Mouse (Mus musculus): ENCODE measurements at regions not wholly inside any gene's neighbourhood (a gene's known extent, or its start where the extent isn't known, plus 50 kb on each side); places are given as distances from the start of the nearest gene placed in this dataset.
A peak's percentile ranks its signal among the peaks of the same experiment; 100 is the strongest.

GRCm38 (mm10) chr14:79854216-79854615 is 83.1 kb upstream of the Pcdh8 start:
- DNase-seq (ENCODE audit: low spot score in 2 of 2), result no peak

- DNase-seq (ENCODE audit: low spot score in 2 of 2), result no peak
Observed at GRCm38 (mm10) chr14:79852683-79853082, 81.6 kb upstream of the Pcdh8 start.

- no peak for DNase-seq (ENCODE audit: low spot score in 2 of 2)
Observed at GRCm38 (mm10) chr14:79851795-79852194, 80.7 kb upstream of the Pcdh8 start.

- no peak for DNase-seq (ENCODE audit: low spot score in 2 of 2)
Observed at GRCm38 (mm10) chr14:79851231-79851630, 80.1 kb upstream of the Pcdh8 start.

- DNase-seq (ENCODE audit: low spot score in 2 of 2), result no peak
Observed at GRCm38 (mm10) chr14:79849617-79850435, 78.7 kb upstream of the Pcdh8 start.

GRCm38 (mm10) chr14:79848116-79848515 is 77.0 kb upstream of the Pcdh8 start:
- DNase-seq (ENCODE audit: low spot score in 2 of 2), result no peak

GRCm38 (mm10) chr14:79844306-79844705 is 73.2 kb upstream of the Pcdh8 start:
- DNase-seq (ENCODE audit: low spot score in 2 of 2), result no peak

- peak in 1 of 2 experiments; percentile 25 for DNase-seq (ENCODE audit: low spot score in 2 of 2)
Observed at GRCm38 (mm10) chr14:79843135-79843550, 72.0 kb upstream of the Pcdh8 start.

- DNase-seq (ENCODE audit: low spot score in 2 of 2), result no peak
Observed at GRCm38 (mm10) chr14:79842734-79843133, 71.6 kb upstream of the Pcdh8 start.

GRCm38 (mm10) chr14:79837101-79837500 is 66.0 kb upstream of the Pcdh8 start:
- no peak for DNase-seq (ENCODE audit: low spot score in 2 of 2)

GRCm38 (mm10) chr14:79836186-79836585 is 65.1 kb upstream of the Pcdh8 start:
- DNase-seq (ENCODE audit: low spot score in 2 of 2), result no peak

GRCm38 (mm10) chr14:79824670-79825446 is 53.7 kb upstream of the Pcdh8 start:
- peak in 1 of 2 experiments; percentile 48 for DNase-seq (ENCODE audit: low spot score in 2 of 2)

GRCm38 (mm10) chr14:79822453-79823117 is 51.5 kb upstream of the Pcdh8 start:
- DNase-seq (ENCODE audit: low spot score in 2 of 2), result no peak

- DNase-seq (ENCODE audit: low spot score in 2 of 2), result no peak
Observed at GRCm38 (mm10) chr14:79822011-79822435, 50.9 kb upstream of the Pcdh8 start.

GRCm38 (mm10) chr14:79821352-79822010 is 50.4 kb upstream of the Pcdh8 start:
- DNase-seq (ENCODE audit: low spot score in 2 of 2), result no peak

All from left cerebral cortex, adult 9 months (tissue).